Mouse (Mus musculus): ENCODE measurements around the gene 2610528J11Rik. TPM values are rescaled to one million over a fixed set of nuclear protein-coding genes. Genes with fewer than 3 reads are reported as not detected.
"Not testable (repeated sequence)": the region's sequence is repeated elsewhere in the genome, so short reads cannot be mapped to it uniquely, and the experiment has no call there.

Gene 2610528J11Rik
- total and polyA plus RNA-seq, 3 experiments, result 0.37 TPM; not detected in 2

- Histone ChIP-seq H3K27ac (no peak overlapping the region), H3K79me2 (replicated peaks; ENCODE audit: control insufficient read depth, insufficient read depth, low read length) (no peaks in the 10 kb centered on the region), H3K9ac (ENCODE audit: low read depth, low read length) (peak overlapping the region; percentile 35; the same call in 1 of the 2 replicates), H3K4me1 (ENCODE audit: control insufficient read depth, insufficient read depth, low read length) (no peaks in the 10 kb centered on the region), H3K36me3 (ENCODE audit: control insufficient read depth, insufficient read depth, low read length) (no peaks in the 10 kb centered on the region), H3K4me3 (peak overlapping the region; percentile 43), H3K27me3 (ENCODE audit: control insufficient read depth, insufficient read depth, low read length) (no peaks in the 10 kb centered on the region; the same call in 1 of the 2 replicates)
- TF ChIP-seq CTCF (IDR thresholded peaks at IDR 0.05) (0 out of 2 replicates have a peak, but pooled peaks have one; percentile 6), POLR2A (IDR thresholded peaks at IDR 0.05; ENCODE audit: insufficient read depth, low read depth, low read length) (no peak)
- intact Hi-C loops (cut with DNase I), result no loop called here
- DNase-seq, result peak in 1 of 2 experiments; percentile 20
- WGBS, result 5% methylated on average over 13 of the region's 13 CpGs
Observed at GRCm38 (mm10) chr4:118543158-118543530, 16.3 kb downstream of the 2610528J11Rik start.

GRCm38 (mm10) chr4:118543592-118544260, 16.9 kb downstream of the 2610528J11Rik start, which contains the start of gene Tmem125:
Tmem125 (minus strand) TSS chr4:118544044.
- H3K27me3 ChIP-seq (ENCODE audit: control insufficient read depth, insufficient read depth, low read length), result no peaks in the 10 kb centered on the region; the same call in 1 of the 2 replicates
- intact Hi-C loops (cut with DNase I), result no loop called here
- peak within 1 kb of the TSS; percentile 43 for H3K4me3 ChIP-seq
- no peaks in the 10 kb centered on the region for H3K79me2 ChIP-seq (replicated peaks; ENCODE audit: control insufficient read depth, insufficient read depth, low read length)
- DNase-seq, result peak; percentile 50 to 54
- no peak within 1 kb of the TSS for H3K27ac ChIP-seq
- peak within 1 kb of the TSS; percentile 35 for H3K9ac ChIP-seq (ENCODE audit: low read depth, low read length)
- 4% methylated on average over 24 of the region's 24 CpGs for WGBS
- H3K4me1 ChIP-seq (ENCODE audit: control insufficient read depth, insufficient read depth, low read length), result no peaks in the 10 kb centered on the region
- no peaks in the 10 kb centered on the region for H3K36me3 ChIP-seq (ENCODE audit: control insufficient read depth, insufficient read depth, low read length)
- TF ChIP-seq EP300 (IDR thresholded peaks at IDR 0.05; ENCODE audit: insufficient read depth, low read depth, low read length) (no peak), POLR2A (IDR thresholded peaks at IDR 0.05; ENCODE audit: insufficient read depth, low read depth, low read length) (no peak), CTCF (IDR thresholded peaks at IDR 0.05) (no peak)

- intact Hi-C loops (cut with DNase I), result no loop called here
- H3K4me1 ChIP-seq (ENCODE audit: control insufficient read depth, insufficient read depth, low read length), result no peaks in the 10 kb centered on the region
- H3K79me2 ChIP-seq (replicated peaks; ENCODE audit: control insufficient read depth, insufficient read depth, low read length), result no peaks in the 10 kb centered on the region
- no peak for DNase-seq
- no peak overlapping the region for H3K9ac ChIP-seq (ENCODE audit: low read depth, low read length)
- H3K27me3 ChIP-seq (ENCODE audit: control insufficient read depth, insufficient read depth, low read length), result no peaks in the 10 kb centered on the region; the same call in 1 of the 2 replicates
- no peak overlapping the region for H3K27ac ChIP-seq
- TF ChIP-seq CTCF (IDR thresholded peaks at IDR 0.05) (no peak), EP300 (IDR thresholded peaks at IDR 0.05; ENCODE audit: insufficient read depth, low read depth, low read length) (no peak), POLR2A (IDR thresholded peaks at IDR 0.05; ENCODE audit: insufficient read depth, low read depth, low read length) (no peak)
- no peaks in the 10 kb centered on the region for H3K36me3 ChIP-seq (ENCODE audit: control insufficient read depth, insufficient read depth, low read length)
- no peak overlapping the region for H3K4me3 ChIP-seq
- WGBS, result 82% methylated on average over 14 of the region's 14 CpGs
Observed at GRCm38 (mm10) chr4:118544441-118545127, 17.8 kb downstream of the 2610528J11Rik start.

- WGBS, result 86% methylated on average over 23 of the region's 23 CpGs
- intact Hi-C loops (cut with DNase I), result not testable (repeated sequence)
Observed at GRCm38 (mm10) chr4:118547424-118548129, 20.8 kb downstream of the 2610528J11Rik start.

GRCm38 (mm10) chr4:118548130-118548480, 21.3 kb downstream of the 2610528J11Rik start:
- DNase-seq, result peak in 1 of 2 experiments; percentile 40
- H3K4me1 ChIP-seq (ENCODE audit: control insufficient read depth, insufficient read depth, low read length); H3K27me3 ChIP-seq (ENCODE audit: control insufficient read depth, insufficient read depth, low read length); intact Hi-C loops (cut with DNase I); H3K79me2 ChIP-seq (replicated peaks; ENCODE audit: control insufficient read depth, insufficient read depth, low read length); H3K4me3 ChIP-seq; H3K27ac ChIP-seq; H3K36me3 ChIP-seq (ENCODE audit: control insufficient read depth, insufficient read depth, low read length); H3K9ac ChIP-seq (ENCODE audit: low read depth, low read length): not testable (repeated sequence)
- WGBS, result 82% methylated on average over 10 of the region's 10 CpGs

More at GRCm38 (mm10) chr4:118547424-118548129, 20.8 kb downstream of the 2610528J11Rik start:
- H3K27me3 ChIP-seq (ENCODE audit: control insufficient read depth, insufficient read depth, low read length); H3K4me1 ChIP-seq (ENCODE audit: control insufficient read depth, insufficient read depth, low read length); H3K79me2 ChIP-seq (replicated peaks; ENCODE audit: control insufficient read depth, insufficient read depth, low read length); H3K27ac ChIP-seq; H3K4me3 ChIP-seq; H3K36me3 ChIP-seq (ENCODE audit: control insufficient read depth, insufficient read depth, low read length); H3K9ac ChIP-seq (ENCODE audit: low read depth, low read length): not testable (repeated sequence)
- DNase-seq, result peak; percentile 71 to 84
